Mouse (Mus musculus): ENCODE measurements around the gene Aldh1a1. TPM values are rescaled to one million over a fixed set of nuclear protein-coding genes. Genes with fewer than 3 reads are reported as not detected.
"Not testable (repeated sequence)": the region's sequence is repeated elsewhere in the genome, so short reads cannot be mapped to it uniquely, and the experiment has no call there.

The Aldh1a1 gene
- polyA plus RNA-seq, 1 experiment, result 49.9 TPM

DNA sequence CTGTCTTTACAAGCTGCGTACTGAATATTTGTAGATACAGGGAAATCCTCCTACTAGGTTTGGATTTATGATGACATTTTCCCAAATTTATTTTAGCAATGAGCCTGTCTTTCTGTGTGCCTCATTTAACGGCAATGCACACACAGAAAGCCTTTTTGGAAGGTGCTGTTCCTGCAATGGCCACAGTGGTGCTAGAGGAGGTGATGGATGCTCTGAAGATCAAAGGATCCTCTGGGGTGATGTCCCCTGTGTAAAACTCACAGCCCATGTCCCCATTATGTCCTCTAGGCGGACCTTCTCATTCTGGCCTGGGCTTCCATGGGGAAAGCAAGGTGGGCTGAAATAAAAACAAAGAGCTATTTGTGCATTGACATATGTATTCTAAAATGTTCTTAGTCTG lies 151.8 kb downstream of the Aldh1a1 start:
- 73% methylated on average over 3 of the region's 3 CpGs for WGBS
- Histone ChIP-seq H3K4me3 (replicated peaks; ENCODE audit: control insufficient read depth, low read depth, low read length) (no peak overlapping the region), H3K27ac (ENCODE audit: control insufficient read depth, insufficient read depth, low read depth, low read length, poor library complexity) (no peak overlapping the region), H3K4me1 (ENCODE audit: control insufficient read depth, insufficient read depth, low read length) (no peaks in the 10 kb centered on the region)
- TF ChIP-seq POLR2A (IDR thresholded peaks at IDR 0.05; ENCODE audit: borderline replicate concordance, control insufficient read depth, low read depth, low read length), result no peak
- no peak for TF ChIP-seq CTCF (IDR thresholded peaks at IDR 0.05; ENCODE audit: control insufficient read depth, insufficient read depth, low read length)

DNA sequence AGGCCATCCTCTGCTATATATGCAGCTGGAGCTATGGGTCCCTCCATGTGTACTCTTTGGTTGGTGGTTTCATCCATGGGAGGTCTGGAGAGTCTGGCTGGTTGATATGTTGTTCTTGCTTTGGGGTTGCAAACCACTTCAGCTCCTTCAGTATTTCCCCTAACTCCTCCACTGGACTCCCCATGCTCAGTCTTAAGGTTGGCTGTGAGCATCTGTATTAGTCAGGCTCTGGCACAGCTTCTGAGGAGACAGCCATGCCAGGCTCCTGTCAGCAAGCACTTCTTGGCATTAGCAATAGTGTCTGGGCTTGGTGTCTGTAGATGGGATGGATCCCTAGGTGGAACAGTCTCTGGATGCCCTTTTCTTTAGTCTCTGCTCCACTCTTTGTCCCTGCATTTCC lies 155.0 kb downstream of the Aldh1a1 start:
- H3K4me3 ChIP-seq (replicated peaks; ENCODE audit: control insufficient read depth, low read depth, low read length); H3K27ac ChIP-seq (ENCODE audit: control insufficient read depth, insufficient read depth, low read depth, low read length, poor library complexity); H3K4me1 ChIP-seq (ENCODE audit: control insufficient read depth, insufficient read depth, low read length): not testable (repeated sequence)

DNA sequence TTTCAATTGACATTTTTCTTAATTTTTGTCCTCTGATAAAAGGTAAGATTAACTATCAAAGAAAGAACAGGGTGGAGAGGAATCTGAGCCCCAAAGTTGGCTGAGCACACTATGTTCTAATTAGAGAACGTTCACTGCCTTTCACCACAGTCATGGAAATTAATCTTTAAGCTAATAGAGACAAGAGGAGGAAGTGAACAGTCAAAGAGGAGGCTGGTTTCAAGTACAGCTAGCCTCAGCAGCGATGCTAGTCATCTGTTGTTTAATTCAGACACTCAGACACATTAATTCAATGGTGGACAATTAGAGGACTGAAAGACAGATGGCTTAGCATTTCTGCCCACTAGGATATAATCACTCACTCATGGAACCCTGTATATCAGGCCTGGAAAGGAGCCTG lies 157.5 kb downstream of the Aldh1a1 start:
- H3K27ac ChIP-seq (ENCODE audit: control insufficient read depth, insufficient read depth, low read depth, low read length, poor library complexity), result no peak overlapping the region
- 29% methylated on average over 2 of the region's 2 CpGs for WGBS
- no peak overlapping the region for H3K4me3 ChIP-seq (replicated peaks; ENCODE audit: control insufficient read depth, low read depth, low read length)
- TF ChIP-seq CTCF (IDR thresholded peaks at IDR 0.05; ENCODE audit: control insufficient read depth, insufficient read depth, low read length), result no peak
- no peak for TF ChIP-seq POLR2A (IDR thresholded peaks at IDR 0.05; ENCODE audit: borderline replicate concordance, control insufficient read depth, low read depth, low read length)
- no peaks in the 10 kb centered on the region for H3K4me1 ChIP-seq (ENCODE audit: control insufficient read depth, insufficient read depth, low read length)

- Histone ChIP-seq H3K4me3 (replicated peaks; ENCODE audit: control insufficient read depth, low read depth, low read length) (no peak overlapping the region), H3K4me1 (ENCODE audit: control insufficient read depth, insufficient read depth, low read length) (no peaks in the 10 kb centered on the region), H3K27ac (ENCODE audit: control insufficient read depth, insufficient read depth, low read depth, low read length, poor library complexity) (no peak overlapping the region)
- TF ChIP-seq POLR2A (IDR thresholded peaks at IDR 0.05; ENCODE audit: borderline replicate concordance, control insufficient read depth, low read depth, low read length), result no peak
- no peak for TF ChIP-seq CTCF (IDR thresholded peaks at IDR 0.05; ENCODE audit: control insufficient read depth, insufficient read depth, low read length)
- 75% methylated on average over 1 of the region's 1 CpGs for WGBS
Measured at GRCm38 (mm10) chr19:20653082-20653676, 160.7 kb downstream of the Aldh1a1 start.

DNA sequence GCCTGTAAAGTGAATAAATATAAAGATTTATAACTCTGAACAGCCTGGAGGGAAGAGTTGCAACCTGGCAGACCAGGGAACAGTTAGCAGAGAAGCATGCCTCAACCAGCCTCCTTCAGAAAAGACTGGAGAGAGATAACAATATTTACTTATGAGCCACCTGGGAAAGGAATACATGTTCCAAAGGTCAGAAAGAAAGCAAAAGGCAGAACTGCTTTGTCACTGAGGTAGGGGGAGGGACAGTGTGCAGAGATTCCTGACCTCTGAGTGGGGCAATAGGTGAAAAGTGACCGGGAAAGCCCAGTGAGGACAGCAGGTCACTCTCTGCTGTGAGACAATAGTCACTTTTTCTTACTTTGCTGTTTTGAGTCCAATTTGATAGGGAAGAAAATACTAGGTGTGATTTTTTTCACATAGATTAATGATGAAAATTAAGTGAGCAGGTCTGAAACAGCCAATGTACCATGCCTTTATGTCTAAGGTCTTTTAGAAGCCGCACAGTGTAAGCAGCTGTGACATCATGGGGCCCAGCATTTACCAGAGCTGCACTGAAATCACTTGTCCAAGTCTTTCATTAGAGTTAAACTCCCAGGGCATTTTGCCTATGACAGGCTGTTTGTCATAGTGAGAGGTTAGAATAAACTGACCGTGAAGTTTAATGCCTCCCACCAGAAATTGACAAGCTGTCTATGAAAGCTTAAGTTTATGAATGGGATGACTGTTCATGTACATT lies 161.8 kb downstream of the Aldh1a1 start:
- H3K4me1 ChIP-seq (ENCODE audit: control insufficient read depth, insufficient read depth, low read length), result no peaks in the 10 kb centered on the region
- H3K27ac ChIP-seq (ENCODE audit: control insufficient read depth, insufficient read depth, low read depth, low read length, poor library complexity), result no peak overlapping the region
- 78% methylated on average over 3 of the region's 3 CpGs for WGBS
- H3K4me3 ChIP-seq (replicated peaks; ENCODE audit: control insufficient read depth, low read depth, low read length), result no peak overlapping the region
- no peak for TF ChIP-seq CTCF (IDR thresholded peaks at IDR 0.05; ENCODE audit: control insufficient read depth, insufficient read depth, low read length)
- TF ChIP-seq POLR2A (IDR thresholded peaks at IDR 0.05; ENCODE audit: borderline replicate concordance, control insufficient read depth, low read depth, low read length), result no peak

- Histone ChIP-seq H3K4me3 (replicated peaks; ENCODE audit: control insufficient read depth, low read depth, low read length) (no peak overlapping the region), H3K4me1 (ENCODE audit: control insufficient read depth, insufficient read depth, low read length) (no peaks in the 10 kb centered on the region), H3K27ac (ENCODE audit: control insufficient read depth, insufficient read depth, low read depth, low read length, poor library complexity) (no peak overlapping the region)
- no peak for TF ChIP-seq CTCF (IDR thresholded peaks at IDR 0.05; ENCODE audit: control insufficient read depth, insufficient read depth, low read length)
- TF ChIP-seq POLR2A (IDR thresholded peaks at IDR 0.05; ENCODE audit: borderline replicate concordance, control insufficient read depth, low read depth, low read length), result no peak
- 76% methylated on average over 3 of the region's 3 CpGs for WGBS
Measured at GRCm38 (mm10) chr19:20677697-20678355, 185.3 kb downstream of the Aldh1a1 start.

Other genes starting within 250 kb of the Aldh1a1 start
- 120 and 331 TPM in 2 replicates for gene Anxa1, start 101.8 kb upstream of the Aldh1a1 start, polyA plus RNA-seq (2011; ENCODE audit: insufficient read depth, insufficient read length, low replicate concordance, missing spikeins)
- 7.3 and 9.6 TPM in 2 replicates for gene Aldh1a7, start 234.8 kb downstream of the Aldh1a1 start, polyA plus RNA-seq (2011; ENCODE audit: insufficient read depth, insufficient read length, low replicate concordance, missing spikeins)